Mouse (Mus musculus): ENCODE results near the gene Rnf212b. TPM values are rescaled to one million over a fixed set of nuclear protein-coding genes. Genes with fewer than 3 reads are reported as not detected.

Rnf212b gene
- polyA plus RNA-seq, 1 experiment = not detected

- no peaks in the 10 kb centered on the region for H3K27me3 ChIP-seq (ENCODE audit: control insufficient read depth, insufficient read depth, insufficient read length)
- TF ChIP-seq POLR2AphosphoS2 (IDR thresholded peaks at IDR 0.05; ENCODE audit: insufficient read length, low read depth) (no peak), TCF3 (IDR thresholded peaks at IDR 0.05; ENCODE audit: insufficient read length, low read depth) (no peak), SRF (IDR thresholded peaks at IDR 0.05; ENCODE audit: control insufficient read depth, insufficient read length, low read depth) (no peak), TCF12 (IDR thresholded peaks at IDR 0.05; ENCODE audit: insufficient read depth, poor library complexity, severe bottlenecking) (no peak), POLR2A (IDR thresholded peaks at IDR 0.05; ENCODE audit: insufficient read length, low read depth) (no peak), CEBPB (IDR thresholded peaks at IDR 0.05; ENCODE audit: insufficient read depth, poor library complexity, severe bottlenecking) (no peak), E2F4 (IDR thresholded peaks at IDR 0.05; ENCODE audit: insufficient read depth) (no peak), MYOG (IDR thresholded peaks at IDR 0.05; ENCODE audit: control insufficient read depth in 1 of 3, insufficient read depth in 1 of 3, insufficient read length in 2 of 3, low read depth in 2 of 3) (no peak), MAX (IDR thresholded peaks at IDR 0.05; ENCODE audit: low read depth) (no peak), REST (IDR thresholded peaks at IDR 0.05; ENCODE audit: insufficient read depth, insufficient read length) (no peak), USF1 (IDR thresholded peaks at IDR 0.05; ENCODE audit: low read depth) (no peak), MYOD1 (IDR thresholded peaks at IDR 0.05; ENCODE audit: control insufficient read depth in 1 of 3, insufficient read length in 2 of 3, low read depth in 2 of 3) (no peak)
- H3K4me3 ChIP-seq = no peak overlapping the region
- no peaks in the 10 kb centered on the region for H3K36me3 ChIP-seq (ENCODE audit: control insufficient read depth, insufficient read depth)
- no peak overlapping the region for H3ac ChIP-seq (ENCODE audit: control insufficient read depth, insufficient read length)
- H3K4me2 ChIP-seq (ENCODE audit: low read depth) = no peak overlapping the region
- H3K79me2 ChIP-seq (ENCODE audit: control insufficient read depth, insufficient read depth) = peaks cover 25% of the 10 kb centered on the region
Observed at GRCm38 (mm10) chr14:54885309-54885708, 71.4 kb downstream of the Rnf212b start.

- Histone ChIP-seq H3K4me3 (peak within 1 kb of the TSS; percentile 86), H3K27me3 (ENCODE audit: control insufficient read depth, insufficient read depth, insufficient read length) (no peaks in the 10 kb centered on the region), H3K4me2 (ENCODE audit: low read depth) (peak within 1 kb of the TSS; percentile 66), H3ac (ENCODE audit: control insufficient read depth, insufficient read length) (no peak within 1 kb of the TSS), H3K79me2 (ENCODE audit: control insufficient read depth, insufficient read depth) (peaks cover 26% of the 10 kb centered on the region), H3K36me3 (ENCODE audit: control insufficient read depth, insufficient read depth) (peaks cover 11% of the 10 kb centered on the region)
- no peak for TF ChIP-seq TCF3 (IDR thresholded peaks at IDR 0.05; ENCODE audit: insufficient read length, low read depth)
- TF ChIP-seq POLR2AphosphoS2 (IDR thresholded peaks at IDR 0.05; ENCODE audit: insufficient read length, low read depth) = no peak
- TF ChIP-seq TCF12 (IDR thresholded peaks at IDR 0.05; ENCODE audit: insufficient read depth, poor library complexity, severe bottlenecking) = no peak
- no peak for TF ChIP-seq E2F4 (IDR thresholded peaks at IDR 0.05; ENCODE audit: insufficient read depth)
- no peak for TF ChIP-seq REST (IDR thresholded peaks at IDR 0.05; ENCODE audit: insufficient read depth, insufficient read length)
- TF ChIP-seq POLR2A (IDR thresholded peaks at IDR 0.05; ENCODE audit: insufficient read length, low read depth) = no peak
- TF ChIP-seq MYOG (IDR thresholded peaks at IDR 0.05; ENCODE audit: control insufficient read depth in 1 of 3, insufficient read depth in 1 of 3, insufficient read length in 2 of 3, low read depth in 2 of 3) = no peak
- no peak for TF ChIP-seq CEBPB (IDR thresholded peaks at IDR 0.05; ENCODE audit: insufficient read depth, poor library complexity, severe bottlenecking)
- TF ChIP-seq MAX (IDR thresholded peaks at IDR 0.05; ENCODE audit: low read depth) = no peak
- no peak for TF ChIP-seq SRF (IDR thresholded peaks at IDR 0.05; ENCODE audit: control insufficient read depth, insufficient read length, low read depth)
- no peak for TF ChIP-seq USF1 (IDR thresholded peaks at IDR 0.05; ENCODE audit: low read depth)
- no peak for TF ChIP-seq MYOD1 (IDR thresholded peaks at IDR 0.05; ENCODE audit: control insufficient read depth in 1 of 3, insufficient read length in 2 of 3, low read depth in 2 of 3)
Observed at GRCm38 (mm10) chr14:54892200-54892599, 78.3 kb downstream of the Rnf212b start, which contains the start of gene Pabpn1. Gene Pabpn1 (plus strand): TSS chr14:54892500.

- Histone ChIP-seq H3ac (ENCODE audit: control insufficient read depth, insufficient read length) (peak overlapping the region; percentile 87), H3K79me2 (ENCODE audit: control insufficient read depth, insufficient read depth) (peaks cover 26% of the 10 kb centered on the region), H3K4me2 (ENCODE audit: low read depth) (peak overlapping the region; percentile 66), H3K36me3 (ENCODE audit: control insufficient read depth, insufficient read depth) (peaks cover 17% of the 10 kb centered on the region), H3K27me3 (ENCODE audit: control insufficient read depth, insufficient read depth, insufficient read length) (no peaks in the 10 kb centered on the region), H3K4me3 (peak overlapping the region; percentile 86)
- TF ChIP-seq REST (IDR thresholded peaks at IDR 0.05; ENCODE audit: insufficient read depth, insufficient read length) = no peak
- peak in 2 of 3 experiments; percentile 37 to 58 for TF ChIP-seq MYOD1 (IDR thresholded peaks at IDR 0.05; ENCODE audit: control insufficient read depth in 1 of 3, insufficient read length in 2 of 3, low read depth in 2 of 3)
- peak in 1 of 3 experiments; percentile 45 for TF ChIP-seq MYOG (IDR thresholded peaks at IDR 0.05; ENCODE audit: control insufficient read depth in 1 of 3, insufficient read depth in 1 of 3, insufficient read length in 2 of 3, low read depth in 2 of 3)
- TF ChIP-seq POLR2AphosphoS2 (IDR thresholded peaks at IDR 0.05; ENCODE audit: insufficient read length, low read depth) = peak; percentile 88
Observed at GRCm38 (mm10) chr14:54893651-54894181, 79.8 kb downstream of the Rnf212b start.

- Histone ChIP-seq H3K4me2 (ENCODE audit: low read depth) (peak overlapping the region; percentile 93), H3K79me2 (ENCODE audit: control insufficient read depth, insufficient read depth) (peaks cover 26% of the 10 kb centered on the region), H3ac (ENCODE audit: control insufficient read depth, insufficient read length) (peak overlapping the region; percentile 87), H3K27me3 (ENCODE audit: control insufficient read depth, insufficient read depth, insufficient read length) (no peaks in the 10 kb centered on the region), H3K4me3 (peak overlapping the region; percentile 86), H3K36me3 (ENCODE audit: control insufficient read depth, insufficient read depth) (peaks cover 22% of the 10 kb centered on the region)
- TF ChIP-seq MAX (IDR thresholded peaks at IDR 0.05; ENCODE audit: low read depth) (no peak), USF1 (IDR thresholded peaks at IDR 0.05; ENCODE audit: low read depth) (no peak), SRF (IDR thresholded peaks at IDR 0.05; ENCODE audit: control insufficient read depth, insufficient read length, low read depth) (no peak), MYOD1 (IDR thresholded peaks at IDR 0.05; ENCODE audit: control insufficient read depth in 1 of 3, insufficient read length in 2 of 3, low read depth in 2 of 3) (no peak), MYOG (IDR thresholded peaks at IDR 0.05; ENCODE audit: control insufficient read depth in 1 of 3, insufficient read depth in 1 of 3, insufficient read length in 2 of 3, low read depth in 2 of 3) (no peak), E2F4 (IDR thresholded peaks at IDR 0.05; ENCODE audit: insufficient read depth) (no peak), CEBPB (IDR thresholded peaks at IDR 0.05; ENCODE audit: insufficient read depth, poor library complexity, severe bottlenecking) (no peak), POLR2AphosphoS2 (IDR thresholded peaks at IDR 0.05; ENCODE audit: insufficient read length, low read depth) (no peak), REST (IDR thresholded peaks at IDR 0.05; ENCODE audit: insufficient read depth, insufficient read length) (no peak), POLR2A (IDR thresholded peaks at IDR 0.05; ENCODE audit: insufficient read length, low read depth) (no peak), TCF12 (IDR thresholded peaks at IDR 0.05; ENCODE audit: insufficient read depth, poor library complexity, severe bottlenecking) (no peak), TCF3 (IDR thresholded peaks at IDR 0.05; ENCODE audit: insufficient read length, low read depth) (no peak)
Observed at GRCm38 (mm10) chr14:54894296-54895151, 80.6 kb downstream of the Rnf212b start.
